Mouse (Mus musculus): ENCODE data around the gene Nxph1. TPM values are rescaled to one million over a fixed set of nuclear protein-coding genes. Genes with fewer than 3 reads are reported as not detected.

Gene Nxph1
- polyA plus RNA-seq, 1 experiment = not detected

GRCm38 (mm10) chr6:8951884-8952590, 3.8 kb downstream of the Nxph1 start:
- Histone ChIP-seq H3K4me3 (ENCODE audit: insufficient read depth, low read depth, low read length) (no peak overlapping the region), H3K27ac (replicated peaks; ENCODE audit: low read depth, low read length) (no peak overlapping the region), H3K4me1 (ENCODE audit: control insufficient read depth, insufficient read depth, insufficient read length, low read length) (peaks cover 4% of the 10 kb centered on the region; the same call in 1 of the 2 replicates)

GRCm38 (mm10) chr6:8955817-8956529, 7.7 kb downstream of the Nxph1 start:
- Histone ChIP-seq H3K4me3 (ENCODE audit: insufficient read depth, low read depth, low read length) (no peak overlapping the region), H3K27ac (replicated peaks; ENCODE audit: low read depth, low read length) (no peak overlapping the region)

GRCm38 (mm10) chr6:8956743-8957528, 8.7 kb downstream of the Nxph1 start:
- Histone ChIP-seq H3K4me3 (ENCODE audit: insufficient read depth, low read depth, low read length) (no peak overlapping the region), H3K4me1 (ENCODE audit: control insufficient read depth, insufficient read depth, insufficient read length, low read length) (no peaks in the 10 kb centered on the region), H3K27ac (replicated peaks; ENCODE audit: low read depth, low read length) (no peak overlapping the region)

More at GRCm38 (mm10) chr6:8955817-8956529, 7.7 kb downstream of the Nxph1 start:
- no peaks in the 10 kb centered on the region for H3K4me1 ChIP-seq (ENCODE audit: control insufficient read depth, insufficient read depth, insufficient read length, low read length)

GRCm38 (mm10) chr6:8957529-8957887, 9.3 kb downstream of the Nxph1 start:
- no peak overlapping the region for H3K27ac ChIP-seq (replicated peaks; ENCODE audit: low read depth, low read length)
- H3K4me1 ChIP-seq (ENCODE audit: control insufficient read depth, insufficient read depth, insufficient read length, low read length) = no peaks in the 10 kb centered on the region
- no peak overlapping the region for H3K4me3 ChIP-seq (ENCODE audit: insufficient read depth, low read depth, low read length)

GRCm38 (mm10) chr6:8958081-8958919, 10.1 kb downstream of the Nxph1 start:
- H3K27ac ChIP-seq (replicated peaks; ENCODE audit: low read depth, low read length) = no peak overlapping the region
- no peaks in the 10 kb centered on the region for H3K4me1 ChIP-seq (ENCODE audit: control insufficient read depth, insufficient read depth, insufficient read length, low read length)
- no peak overlapping the region for H3K4me3 ChIP-seq (ENCODE audit: insufficient read depth, low read depth, low read length)

- no peak overlapping the region for H3K4me3 ChIP-seq (ENCODE audit: insufficient read depth, low read depth, low read length)
- no peaks in the 10 kb centered on the region for H3K4me1 ChIP-seq (ENCODE audit: control insufficient read depth, insufficient read depth, insufficient read length, low read length)
- H3K27ac ChIP-seq (replicated peaks; ENCODE audit: low read depth, low read length) = no peak overlapping the region
Observed at GRCm38 (mm10) chr6:8959810-8960209, 11.6 kb downstream of the Nxph1 start.

DNA sequence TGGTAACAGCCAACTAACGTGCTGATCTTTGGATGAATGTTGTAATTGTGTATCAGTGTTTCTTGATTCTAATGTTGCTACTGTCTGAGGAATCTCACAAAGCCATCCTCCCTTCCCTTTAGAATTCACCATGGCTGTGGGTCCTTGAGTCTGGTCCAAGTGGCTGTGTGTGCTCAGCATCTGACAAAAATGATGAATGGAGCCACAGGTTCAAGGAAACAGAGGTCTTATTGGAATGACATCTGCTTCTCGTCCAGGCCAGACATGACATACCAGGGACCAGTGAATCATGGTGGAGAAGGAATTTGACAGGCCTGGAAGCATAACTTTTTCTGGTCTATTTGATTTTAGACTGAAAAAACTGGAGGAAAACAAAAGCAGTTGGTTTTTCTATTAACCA, 22.3 kb downstream of the Nxph1 start:
- no peak overlapping the region for H3K4me3 ChIP-seq (ENCODE audit: insufficient read depth, low read depth, low read length)
- H3K27ac ChIP-seq (replicated peaks; ENCODE audit: low read depth, low read length) = no peak overlapping the region
- no peaks in the 10 kb centered on the region for H3K4me1 ChIP-seq (ENCODE audit: control insufficient read depth, insufficient read depth, insufficient read length, low read length)

DNA sequence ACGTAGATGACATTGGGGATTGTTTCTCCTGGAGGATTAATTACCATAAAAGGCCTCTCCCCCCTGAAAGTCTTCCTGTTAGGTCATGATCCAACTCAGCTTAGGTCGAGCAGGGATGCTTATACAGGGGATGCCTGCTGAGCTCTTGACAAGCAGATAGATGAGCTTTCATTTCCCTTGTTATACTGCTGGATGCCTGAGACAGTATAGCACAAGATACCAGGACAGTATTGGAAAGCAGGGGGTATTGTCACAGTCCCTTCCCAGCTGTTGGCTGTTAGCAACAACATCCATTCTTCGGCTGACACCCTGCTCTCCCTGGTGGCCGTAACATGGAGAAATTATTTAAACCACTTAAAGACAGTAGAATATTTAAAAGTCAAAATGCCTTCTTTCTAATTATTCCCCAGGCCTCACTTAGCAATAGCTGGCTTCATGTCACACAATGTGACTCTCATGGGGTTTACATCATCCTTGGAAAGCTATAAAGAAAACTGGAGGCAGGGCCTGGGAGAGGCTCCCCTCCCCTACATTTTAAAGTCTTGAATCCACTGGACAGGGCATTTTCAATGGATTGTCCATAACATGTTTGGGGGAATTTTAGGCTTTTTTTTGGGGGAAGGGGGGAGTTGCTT, 31.1 kb downstream of the Nxph1 start:
- Histone ChIP-seq H3K4me3 (ENCODE audit: insufficient read depth, low read depth, low read length) (no peak overlapping the region), H3K4me1 (ENCODE audit: control insufficient read depth, insufficient read depth, insufficient read length, low read length) (peaks cover 5% of the 10 kb centered on the region; the same call in 1 of the 2 replicates), H3K27ac (replicated peaks; ENCODE audit: low read depth, low read length) (no peak overlapping the region)

GRCm38 (mm10) chr6:8996301-8996943, 48.2 kb downstream of the Nxph1 start:
- Histone ChIP-seq H3K27ac (replicated peaks; ENCODE audit: low read depth, low read length) (peak overlapping the region; percentile 67), H3K4me1 (ENCODE audit: control insufficient read depth, insufficient read depth, insufficient read length, low read length) (no peaks in the 10 kb centered on the region), H3K4me3 (ENCODE audit: insufficient read depth, low read depth, low read length) (peak overlapping the region; percentile 10; the same call in 1 of the 2 replicates)

DNA sequence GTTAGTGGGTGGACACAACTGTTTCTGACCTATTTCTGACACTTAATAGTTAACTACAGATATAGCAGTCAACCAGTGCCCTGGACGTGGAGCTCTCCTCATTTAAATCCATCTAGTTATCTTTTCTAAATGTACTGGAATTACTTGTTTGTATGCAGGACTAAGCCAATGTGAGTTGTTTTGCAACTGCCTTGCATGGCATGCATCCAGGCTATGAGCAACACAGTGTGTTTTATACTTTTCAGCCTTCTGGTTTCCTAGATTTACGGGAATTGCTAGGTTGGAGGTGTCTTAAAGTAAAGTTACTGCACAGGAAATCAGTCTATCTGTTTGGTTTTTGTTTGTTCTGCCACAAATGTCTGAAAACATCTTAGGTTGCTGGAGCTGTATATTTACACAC, 49.1 kb downstream of the Nxph1 start:
- Histone ChIP-seq H3K4me1 (ENCODE audit: control insufficient read depth, insufficient read depth, insufficient read length, low read length) (no peaks in the 10 kb centered on the region), H3K4me3 (ENCODE audit: insufficient read depth, low read depth, low read length) (no peak overlapping the region), H3K27ac (replicated peaks; ENCODE audit: low read depth, low read length) (peak overlapping the region; percentile 67)

DNA sequence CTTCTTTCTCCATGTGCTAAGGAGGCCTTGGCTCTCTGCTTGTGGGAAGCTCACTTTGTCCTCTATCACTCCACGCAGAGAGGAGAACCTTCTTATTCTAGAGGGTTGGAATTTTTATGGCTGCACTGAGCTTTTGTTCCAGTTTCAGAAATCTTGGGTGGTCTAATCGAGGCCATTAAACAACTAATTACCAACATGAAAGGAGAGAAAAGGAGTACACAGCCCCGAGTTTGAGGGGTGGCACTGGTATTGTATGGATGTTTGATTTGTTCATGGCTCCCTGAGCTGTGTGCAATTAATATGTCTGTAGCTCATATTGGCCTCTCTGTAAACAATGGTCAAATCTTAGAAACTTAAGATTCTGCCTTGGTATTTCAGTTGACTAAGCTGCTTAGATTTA, 54.5 kb downstream of the Nxph1 start:
- Histone ChIP-seq H3K4me1 (ENCODE audit: control insufficient read depth, insufficient read depth, insufficient read length, low read length) (no peaks in the 10 kb centered on the region), H3K4me3 (ENCODE audit: insufficient read depth, low read depth, low read length) (no peak overlapping the region), H3K27ac (replicated peaks; ENCODE audit: low read depth, low read length) (no peak overlapping the region)

GRCm38 (mm10) chr6:9026631-9027030, 78.4 kb downstream of the Nxph1 start:
- Histone ChIP-seq H3K4me3 (ENCODE audit: insufficient read depth, low read depth, low read length) (no peak overlapping the region), H3K4me1 (ENCODE audit: control insufficient read depth, insufficient read depth, insufficient read length, low read length) (no peaks in the 10 kb centered on the region), H3K27ac (replicated peaks; ENCODE audit: low read depth, low read length) (no peak overlapping the region)

DNA sequence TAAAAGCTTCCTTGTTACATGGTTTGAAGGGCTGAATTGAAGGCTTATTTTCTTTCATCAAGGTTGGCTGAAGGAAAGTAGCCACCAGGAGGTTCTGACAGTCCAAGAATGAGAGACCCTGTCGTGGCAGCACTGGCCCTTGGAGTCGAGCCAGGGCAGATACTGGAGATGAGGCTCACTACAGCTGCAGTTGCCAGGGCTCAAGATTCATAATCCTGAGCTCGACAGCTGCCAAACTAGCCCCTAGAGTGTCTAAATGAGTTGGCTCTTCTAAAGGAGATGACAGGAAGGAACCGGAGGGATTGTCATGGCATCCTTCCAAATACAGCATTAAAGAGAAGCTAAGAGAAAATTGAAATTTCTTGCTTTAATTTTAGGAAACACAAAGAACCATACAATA, 78.9 kb downstream of the Nxph1 start:
- H3K4me1 ChIP-seq (ENCODE audit: control insufficient read depth, insufficient read depth, insufficient read length, low read length) = no peaks in the 10 kb centered on the region
- no peak overlapping the region for H3K27ac ChIP-seq (replicated peaks; ENCODE audit: low read depth, low read length)
- H3K4me3 ChIP-seq (ENCODE audit: insufficient read depth, low read depth, low read length) = no peak overlapping the region

DNA sequence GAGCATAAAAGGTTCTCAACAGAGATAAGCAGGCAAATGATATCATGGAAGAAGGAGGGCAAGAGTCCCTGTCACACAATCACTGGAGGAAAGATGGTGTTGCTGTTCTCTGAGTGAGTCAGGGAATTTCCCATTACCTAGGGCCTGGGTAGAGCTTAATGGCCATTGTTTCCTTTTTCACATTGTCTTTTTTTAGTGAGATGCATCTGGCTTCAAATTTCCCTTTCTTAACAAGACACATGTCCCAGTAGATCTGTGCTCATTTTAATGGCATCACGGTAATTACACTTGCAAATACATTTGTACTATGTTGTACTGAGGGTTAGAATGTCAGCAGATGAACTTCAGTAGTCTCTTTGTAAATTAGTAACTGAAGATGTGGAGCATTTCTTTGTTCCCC, 80.3 kb downstream of the Nxph1 start:
- H3K27ac ChIP-seq (replicated peaks; ENCODE audit: low read depth, low read length) = no peak overlapping the region
- H3K4me3 ChIP-seq (ENCODE audit: insufficient read depth, low read depth, low read length) = no peak overlapping the region
- no peaks in the 10 kb centered on the region for H3K4me1 ChIP-seq (ENCODE audit: control insufficient read depth, insufficient read depth, insufficient read length, low read length)
